Mouse (Mus musculus): Measurements from ENCODE around the gene Olfr1066. TPM values are rescaled to one million over a fixed set of nuclear protein-coding genes. Genes with fewer than 3 reads are reported as not detected.
"Not testable (repeated sequence)": the region's sequence is repeated elsewhere in the genome, so short reads cannot be mapped to it uniquely, and the experiment has no call there.

Olfr1066 gene
- not detected in 2 replicates for polyA plus RNA-seq (2012; rRNA removed)

DNA sequence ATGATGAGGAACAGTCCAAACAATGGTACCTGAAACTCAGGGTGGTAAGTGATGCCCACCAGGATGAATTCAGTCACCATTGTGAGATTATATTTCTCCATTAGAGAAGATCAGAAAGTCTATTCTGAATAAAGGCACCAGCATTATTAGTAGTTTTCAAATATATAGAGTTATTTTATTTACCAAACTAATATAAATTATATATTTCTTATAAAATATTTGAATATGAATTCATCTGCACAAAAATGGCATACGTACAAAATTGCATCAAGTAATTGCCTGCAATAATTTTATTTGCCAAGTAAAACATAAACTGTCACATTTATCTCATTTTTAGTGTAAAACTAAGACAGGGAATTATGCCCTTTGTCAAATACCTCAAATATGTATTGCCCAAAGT is at the start of gene Olfr1066:
Gene Olfr1066 (minus strand): TSS at position 101 of the 400 bp plus-strand sequence.
- H3K27me3 ChIP-seq (ENCODE audit: control insufficient read depth, insufficient read depth, low read length): no peaks in the 10 kb centered on the region
- no peak within 1 kb of the TSS for H3K4me3 ChIP-seq (ENCODE audit: control insufficient read depth, insufficient read depth, low read length)
- H3K36me3 ChIP-seq (ENCODE audit: control insufficient read depth, insufficient read depth, low read length): no peaks in the 10 kb centered on the region
- no peak within 1 kb of the TSS for H3K27ac ChIP-seq (ENCODE audit: control insufficient read depth, insufficient read depth, low read length)
- no peaks in the 10 kb centered on the region for H3K4me1 ChIP-seq (replicated peaks; ENCODE audit: control insufficient read depth, insufficient read depth, low read length)
- 93% methylated on average over 1 of the region's 1 CpGs for WGBS
- DNase-seq: no peak
- TF ChIP-seq POLR2A (IDR thresholded peaks at IDR 0.05; ENCODE audit: control insufficient read depth, extremely low read depth, insufficient read depth, low read length, poor library complexity) (no peak), CTCF (IDR thresholded peaks at IDR 0.05; ENCODE audit: borderline replicate concordance, control insufficient read depth, extremely low read depth, insufficient read depth, low read length, poor library complexity) (no peak)

DNA sequence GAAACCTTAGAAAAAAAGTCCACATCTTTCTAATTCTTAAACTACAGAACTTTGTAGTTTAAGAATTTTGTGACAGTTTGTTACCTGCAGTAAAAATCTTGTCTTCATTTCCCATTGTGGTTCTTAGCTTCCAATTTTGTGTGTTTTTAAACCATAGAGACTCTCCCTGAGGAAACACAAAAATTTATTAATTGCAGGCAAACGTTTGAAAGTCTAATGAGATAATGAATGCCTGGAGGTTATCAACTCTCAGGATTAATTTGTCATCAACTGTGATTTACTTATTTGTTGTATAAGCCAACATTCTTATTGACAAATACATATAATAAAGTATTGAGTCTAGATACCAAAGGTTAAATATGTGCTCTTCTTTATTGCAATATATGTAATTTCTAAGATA is 31.2 kb upstream of the Olfr1066 start, which contains the start of gene Olfr228:
Gene Olfr228 (minus strand): TSS at position 101 of the 400 bp plus-strand sequence.
- no peaks in the 10 kb centered on the region for H3K36me3 ChIP-seq (ENCODE audit: control insufficient read depth, insufficient read depth, low read length)
- no peak for DNase-seq
- 56% methylated on average over 1 of the region's 1 CpGs for WGBS
- no peak within 1 kb of the TSS for H3K4me3 ChIP-seq (ENCODE audit: control insufficient read depth, insufficient read depth, low read length)
- no peaks in the 10 kb centered on the region for H3K27me3 ChIP-seq (ENCODE audit: control insufficient read depth, insufficient read depth, low read length)
- TF ChIP-seq CTCF (IDR thresholded peaks at IDR 0.05; ENCODE audit: borderline replicate concordance, control insufficient read depth, extremely low read depth, insufficient read depth, low read length, poor library complexity) (no peak), POLR2A (IDR thresholded peaks at IDR 0.05; ENCODE audit: control insufficient read depth, extremely low read depth, insufficient read depth, low read length, poor library complexity) (no peak)
- no peaks in the 10 kb centered on the region for H3K4me1 ChIP-seq (replicated peaks; ENCODE audit: control insufficient read depth, insufficient read depth, low read length)
- H3K27ac ChIP-seq (ENCODE audit: control insufficient read depth, insufficient read depth, low read length): no peak within 1 kb of the TSS

DNA sequence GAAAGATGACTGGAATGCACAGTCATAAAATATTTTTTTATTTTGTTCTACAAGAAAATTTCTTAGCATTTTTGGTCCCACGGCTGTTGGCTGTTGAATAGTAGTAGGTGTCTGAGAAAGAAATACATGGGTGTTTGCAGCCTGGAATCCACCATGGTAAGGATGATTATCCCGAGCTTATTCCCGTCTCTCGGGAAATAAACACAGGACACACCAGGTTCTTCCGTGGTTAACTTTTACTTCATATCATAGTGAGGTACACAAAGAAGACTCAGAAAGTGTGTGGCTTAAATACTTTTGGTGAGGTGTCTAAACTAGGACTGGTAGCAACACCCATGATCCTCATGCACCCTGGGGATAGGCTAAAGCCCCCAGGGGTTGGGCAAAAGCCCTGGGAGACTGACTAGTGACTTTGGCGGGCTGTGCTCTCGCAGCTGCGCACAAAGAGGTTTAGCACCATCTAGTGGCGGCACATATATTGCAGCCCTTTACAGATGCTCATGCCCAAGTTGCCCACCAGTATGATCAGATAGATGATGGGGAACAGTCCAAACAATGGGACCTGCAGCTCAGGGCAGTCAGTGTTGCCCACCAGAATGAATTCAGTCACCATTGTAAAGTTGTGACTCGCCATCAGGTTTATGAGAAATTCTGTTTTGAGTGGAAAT is 8.5 kb upstream of the Olfr1066 start:
- DNase-seq: peak; percentile 28
- TF ChIP-seq POLR2A (IDR thresholded peaks at IDR 0.05; ENCODE audit: control insufficient read depth, extremely low read depth, insufficient read depth, low read length, poor library complexity) (no peak), CTCF (IDR thresholded peaks at IDR 0.05; ENCODE audit: borderline replicate concordance, control insufficient read depth, extremely low read depth, insufficient read depth, low read length, poor library complexity) (peak; percentile 50; the same call in 1 of the 2 replicates)
- H3K27ac ChIP-seq (ENCODE audit: control insufficient read depth, insufficient read depth, low read length): no peak overlapping the region
- H3K36me3 ChIP-seq (ENCODE audit: control insufficient read depth, insufficient read depth, low read length): no peaks in the 10 kb centered on the region
- H3K4me3 ChIP-seq (ENCODE audit: control insufficient read depth, insufficient read depth, low read length): no peak overlapping the region
- no peaks in the 10 kb centered on the region for H3K4me1 ChIP-seq (replicated peaks; ENCODE audit: control insufficient read depth, insufficient read depth, low read length)
- 40% methylated on average over 10 of the region's 10 CpGs for WGBS
- H3K27me3 ChIP-seq (ENCODE audit: control insufficient read depth, insufficient read depth, low read length): no peaks in the 10 kb centered on the region

DNA sequence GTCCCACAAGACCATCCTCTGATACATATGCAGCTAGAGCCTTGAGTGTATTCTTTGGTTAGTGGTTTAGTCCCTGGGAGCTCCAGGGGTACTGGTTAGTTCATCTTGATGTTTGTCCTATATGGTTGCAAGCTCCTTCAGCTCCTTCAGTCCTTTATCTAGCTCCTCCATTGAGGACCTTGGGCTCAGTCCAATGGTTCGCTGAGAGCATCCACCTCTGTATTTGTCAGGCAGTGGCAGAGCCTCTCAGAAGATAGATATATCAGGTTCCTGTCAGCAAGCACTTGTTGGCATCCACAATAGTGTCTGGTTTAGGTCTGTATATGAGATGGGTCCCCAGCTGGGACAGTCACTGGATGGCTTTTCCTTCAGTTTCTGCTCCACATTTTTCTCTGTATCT is 4.4 kb upstream of the Olfr1066 start:
- H3K4me1 ChIP-seq (replicated peaks; ENCODE audit: control insufficient read depth, insufficient read depth, low read length): no peaks in the 10 kb centered on the region
- H3K27ac ChIP-seq (ENCODE audit: control insufficient read depth, insufficient read depth, low read length): no peak overlapping the region
- H3K27me3 ChIP-seq (ENCODE audit: control insufficient read depth, insufficient read depth, low read length): no peaks in the 10 kb centered on the region
- H3K4me3 ChIP-seq (ENCODE audit: control insufficient read depth, insufficient read depth, low read length): no peak overlapping the region
- TF ChIP-seq POLR2A (IDR thresholded peaks at IDR 0.05; ENCODE audit: control insufficient read depth, extremely low read depth, insufficient read depth, low read length, poor library complexity) (no peak), CTCF (IDR thresholded peaks at IDR 0.05; ENCODE audit: borderline replicate concordance, control insufficient read depth, extremely low read depth, insufficient read depth, low read length, poor library complexity) (no peak)
- DNase-seq: no peak
- WGBS: 78% methylated on average over 1 of the region's 1 CpGs
- no peaks in the 10 kb centered on the region for H3K36me3 ChIP-seq (ENCODE audit: control insufficient read depth, insufficient read depth, low read length)

DNA sequence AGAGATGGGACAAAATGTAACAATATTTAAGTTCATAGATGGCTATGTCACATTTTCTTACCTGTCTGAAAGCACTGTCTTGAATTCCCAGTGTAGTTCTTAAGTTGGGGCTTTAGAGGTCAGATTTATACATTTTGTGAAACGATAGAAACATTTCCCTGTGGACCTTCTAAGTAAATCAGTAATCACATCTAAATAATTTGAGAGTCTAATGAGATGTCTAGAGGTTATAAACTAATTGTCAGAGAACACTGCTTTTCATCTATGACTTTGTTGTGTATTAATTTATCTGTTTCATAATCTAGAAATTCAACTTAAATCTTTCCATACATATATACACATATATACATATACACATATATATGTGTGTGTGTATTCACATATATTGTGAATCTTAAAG is 5.6 kb downstream of the Olfr1066 start, which contains the start of gene Olfr1065:
Gene Olfr1065 (minus strand): TSS at position 101 of the 400 bp plus-strand sequence.
- not testable (repeated sequence) for H3K27ac ChIP-seq (ENCODE audit: control insufficient read depth, insufficient read depth, low read length); H3K4me3 ChIP-seq (ENCODE audit: control insufficient read depth, insufficient read depth, low read length); DNase-seq; H3K36me3 ChIP-seq (ENCODE audit: control insufficient read depth, insufficient read depth, low read length); H3K27me3 ChIP-seq (ENCODE audit: control insufficient read depth, insufficient read depth, low read length); H3K4me1 ChIP-seq (replicated peaks; ENCODE audit: control insufficient read depth, insufficient read depth, low read length)
- 75% methylated on average over 1 of the region's 1 CpGs for WGBS

DNA sequence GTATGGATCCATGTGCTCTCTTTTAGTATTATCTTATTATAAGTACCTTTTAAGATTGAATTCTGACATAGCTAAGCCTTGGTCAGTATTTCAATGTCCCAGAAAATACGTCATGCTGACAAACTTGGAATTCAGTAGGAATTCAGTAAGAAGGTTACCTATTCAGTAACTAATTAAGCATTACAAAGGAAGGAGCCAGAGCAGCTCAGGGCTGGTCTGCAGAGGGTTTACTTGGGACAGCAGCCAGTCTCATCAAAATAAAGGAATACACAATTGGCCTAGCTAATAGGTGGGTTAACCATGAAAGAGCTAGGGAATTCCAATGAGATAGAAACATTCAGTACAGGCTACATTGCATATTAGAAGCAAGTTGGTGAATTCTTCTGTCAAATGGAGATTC is 14.0 kb downstream of the Olfr1066 start:
- DNase-seq; H3K27ac ChIP-seq (ENCODE audit: control insufficient read depth, insufficient read depth, low read length); H3K27me3 ChIP-seq (ENCODE audit: control insufficient read depth, insufficient read depth, low read length); H3K4me3 ChIP-seq (ENCODE audit: control insufficient read depth, insufficient read depth, low read length); H3K4me1 ChIP-seq (replicated peaks; ENCODE audit: control insufficient read depth, insufficient read depth, low read length); H3K36me3 ChIP-seq (ENCODE audit: control insufficient read depth, insufficient read depth, low read length): not testable (repeated sequence)
- 80% methylated on average over 1 of the region's 1 CpGs for WGBS

- not testable (repeated sequence) for H3K4me1 ChIP-seq (replicated peaks; ENCODE audit: control insufficient read depth, insufficient read depth, low read length); H3K27ac ChIP-seq (ENCODE audit: control insufficient read depth, insufficient read depth, low read length); H3K4me3 ChIP-seq (ENCODE audit: control insufficient read depth, insufficient read depth, low read length); DNase-seq; H3K36me3 ChIP-seq (ENCODE audit: control insufficient read depth, insufficient read depth, low read length); H3K27me3 ChIP-seq (ENCODE audit: control insufficient read depth, insufficient read depth, low read length)
- WGBS: 28% methylated on average over 8 of the region's 8 CpGs
These were observed 27.6 kb downstream of the Olfr1066 start for GRCm38 (mm10) chr2:86428511-86428910.

DNA sequence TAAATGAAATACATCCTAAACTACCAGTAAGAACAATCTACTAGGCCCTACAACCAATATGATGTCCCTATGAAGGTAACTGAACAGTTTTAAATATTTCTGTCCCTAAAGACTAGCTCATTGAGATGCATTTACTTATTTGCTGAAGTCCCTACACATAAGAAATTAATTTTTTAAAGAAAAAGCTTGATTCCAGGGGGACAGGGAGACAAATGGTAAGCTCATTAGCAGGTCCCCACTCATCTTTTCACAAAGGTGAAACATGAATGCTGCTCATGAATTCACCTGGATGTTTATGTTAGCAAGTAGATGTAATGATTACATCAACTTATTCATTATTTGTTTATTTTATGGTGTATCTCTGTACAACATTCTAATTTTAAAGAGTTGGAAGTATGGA is 29.4 kb downstream of the Olfr1066 start, which contains the start of gene Olfr1062:
Gene Olfr1062 (minus strand): TSS at position 101 of the 400 bp plus-strand sequence.
- not testable (repeated sequence) for DNase-seq; H3K4me3 ChIP-seq (ENCODE audit: control insufficient read depth, insufficient read depth, low read length); H3K27ac ChIP-seq (ENCODE audit: control insufficient read depth, insufficient read depth, low read length); H3K27me3 ChIP-seq (ENCODE audit: control insufficient read depth, insufficient read depth, low read length); H3K36me3 ChIP-seq (ENCODE audit: control insufficient read depth, insufficient read depth, low read length); H3K4me1 ChIP-seq (replicated peaks; ENCODE audit: control insufficient read depth, insufficient read depth, low read length)
